Mouse (Mus musculus) olfactory bulb, adult 2 months (tissue): ENCODE data around the gene Polr2c.

Source experiments
- CTCF ChIP-seq: fragments of 200-500 bp; IDR thresholded peaks from 2 replicates; pipeline ENCODE4 v1.5.1; 2012; ENCODE audit warnings: low read depth, mild to moderate bottlenecking, low read length, moderate library complexity; ENCODE audit not compliant: insufficient read depth
- POLR2A ChIP-seq: fragments of 200-500 bp; IDR thresholded peaks from 2 replicates; pipeline ENCODE4 v1.6.1; 2012; ENCODE audit warnings: mild to moderate bottlenecking, low read depth, low read length, moderate library complexity; ENCODE audit not compliant: insufficient read depth

GRCm38 (mm10) chr8:94861352-94861910 lies 4.2 kb downstream of the Polr2c start:
- TF ChIP-seq CTCF (no peak), POLR2A (no peak)
